Mouse (Mus musculus) left cerebral cortex, adult 11 months (tissue): ENCODE measurements at regions not wholly inside any gene's neighbourhood (a gene's known extent, or its start where the extent isn't known, plus 50 kb on each side); places are given as distances from the start of the nearest gene placed in this dataset.

ENCODE experiments used
- DNase-seq: peaks from one replicate; pipeline ENCODE4 v3.0.0; 2022; ENCODE audit warnings: low spot score

DNA sequence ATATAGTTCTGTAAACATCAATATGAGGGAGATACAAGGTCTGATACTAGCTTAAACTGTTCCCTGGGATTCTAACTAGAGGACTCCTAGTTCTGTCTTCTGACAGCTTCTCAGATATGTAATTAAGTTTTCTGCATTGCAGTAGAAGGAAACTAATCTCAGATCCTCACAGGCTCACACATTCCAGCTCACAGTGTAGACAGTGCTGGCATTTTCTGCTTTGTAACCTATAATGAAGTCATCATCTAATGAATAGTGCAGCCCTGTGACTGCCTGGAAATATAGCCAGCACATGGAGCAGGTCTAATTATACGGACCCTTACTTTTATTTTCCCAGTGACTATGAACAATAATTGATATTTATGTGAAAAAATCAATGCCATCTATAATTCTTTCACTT lies 331.2 kb upstream of the Celf2 start:
- peak; percentile 22 for DNase-seq

DNA sequence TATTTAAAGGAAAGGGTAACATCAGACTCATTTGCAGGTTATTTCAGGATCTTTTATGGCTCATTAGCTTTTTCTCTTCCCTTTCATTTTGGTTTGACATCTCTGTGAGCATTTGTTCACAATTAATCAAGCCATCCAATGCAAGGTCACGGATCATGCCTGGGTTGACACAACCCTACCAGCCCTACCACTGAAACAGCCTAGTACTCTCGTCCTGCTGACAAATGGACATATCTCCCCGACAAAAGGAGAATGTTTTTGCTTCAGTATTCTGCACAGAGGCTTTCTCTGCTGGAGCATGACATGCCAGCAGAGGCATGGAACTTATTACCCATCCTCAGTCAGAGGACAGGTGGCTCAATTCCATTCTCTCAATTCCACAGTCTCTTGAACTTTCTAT lies 328.5 kb upstream of the Celf2 start:
- no peak for DNase-seq

DNA sequence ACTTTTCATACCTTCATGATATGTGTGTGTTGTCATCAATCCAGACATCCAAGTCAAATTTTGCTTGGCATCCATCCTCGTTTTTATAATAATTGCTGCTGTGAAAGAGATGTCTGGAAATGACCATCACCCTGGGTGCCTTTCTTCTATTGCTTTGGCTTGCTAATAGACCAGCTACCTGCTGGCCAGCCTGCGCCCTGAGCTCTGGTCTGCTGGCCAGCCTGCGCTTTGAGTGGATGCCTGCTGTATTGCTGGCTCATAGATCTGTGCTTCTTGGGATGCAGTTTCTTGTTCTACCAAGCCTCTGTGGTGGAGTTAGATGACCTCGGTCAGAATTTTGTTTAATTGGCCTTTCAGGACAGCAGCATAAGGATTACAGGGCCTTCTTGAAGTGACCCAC lies 321.9 kb upstream of the Celf2 start:
- DNase-seq, result no peak

DNA sequence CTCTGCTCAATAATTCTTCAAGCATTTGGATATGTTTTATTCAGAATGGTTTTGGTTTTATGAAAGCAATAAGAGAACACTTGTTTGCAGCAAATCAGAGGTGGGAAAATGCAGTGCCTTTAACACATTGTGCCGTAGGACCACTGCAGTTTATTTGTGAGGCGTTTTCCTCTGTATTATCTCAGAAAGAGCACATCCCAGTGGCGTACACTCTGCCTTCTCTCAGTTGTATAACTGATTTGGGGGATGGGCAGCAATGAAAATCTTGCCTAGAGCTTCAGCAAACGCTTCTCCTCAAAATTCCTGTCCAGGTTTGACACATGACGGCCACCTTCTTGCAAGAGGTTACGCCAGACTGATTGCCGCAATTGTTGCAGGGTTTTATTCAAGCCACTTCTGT lies 316.9 kb upstream of the Celf2 start:
- no peak for DNase-seq

DNA sequence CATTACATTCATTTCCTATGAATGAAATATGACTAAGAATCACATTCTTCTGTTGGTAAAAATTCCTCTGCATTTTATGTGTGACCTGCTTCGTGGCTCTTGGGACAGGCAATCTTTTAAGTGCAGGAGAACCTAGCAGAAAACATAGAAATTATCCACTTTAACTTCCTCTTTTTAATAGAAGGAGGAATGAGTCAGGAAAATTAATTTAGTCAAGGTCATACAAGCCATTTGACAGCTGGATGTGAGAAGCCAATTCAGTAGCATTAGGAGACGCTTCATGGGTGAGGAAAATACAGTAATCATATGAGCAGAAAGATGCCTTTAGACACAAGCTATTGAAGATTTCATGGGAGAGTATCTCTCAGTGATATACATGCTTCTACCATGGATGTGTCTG lies 287.1 kb upstream of the Celf2 start:
- no peak for DNase-seq

DNA sequence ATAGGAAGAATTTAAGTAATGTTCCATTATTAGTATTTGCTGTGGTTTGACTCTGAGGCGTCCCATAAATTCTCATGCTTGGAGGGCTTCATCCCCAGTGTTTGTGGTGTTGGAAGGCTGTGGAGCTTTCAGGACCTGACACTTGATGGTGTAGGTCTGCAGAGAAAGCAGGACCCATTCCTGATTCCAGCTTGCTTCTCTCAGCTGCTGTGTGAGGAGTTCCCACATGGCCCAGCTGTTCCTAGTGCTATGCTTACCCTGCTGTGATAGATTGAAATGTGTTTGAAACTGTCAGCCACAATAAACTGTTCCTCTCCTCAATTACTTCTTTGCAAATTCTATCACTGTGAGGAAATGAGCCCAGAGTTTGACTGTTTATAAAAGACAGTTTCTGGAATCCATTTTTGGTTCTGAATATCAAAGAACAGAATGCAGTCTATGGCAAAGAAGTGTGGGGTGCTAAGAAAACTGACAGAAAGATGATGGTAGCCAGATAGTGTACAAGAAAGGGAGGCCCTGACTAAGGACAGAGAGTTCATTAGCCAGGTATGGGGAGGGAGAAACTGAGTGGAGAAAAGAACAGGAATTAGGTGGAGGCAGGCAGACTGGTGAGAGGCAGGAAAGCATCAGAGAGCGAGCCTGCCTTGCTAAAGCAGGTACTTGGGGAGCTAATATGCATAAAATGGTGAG lies 283.2 kb upstream of the Celf2 start:
- DNase-seq, result no peak

DNA sequence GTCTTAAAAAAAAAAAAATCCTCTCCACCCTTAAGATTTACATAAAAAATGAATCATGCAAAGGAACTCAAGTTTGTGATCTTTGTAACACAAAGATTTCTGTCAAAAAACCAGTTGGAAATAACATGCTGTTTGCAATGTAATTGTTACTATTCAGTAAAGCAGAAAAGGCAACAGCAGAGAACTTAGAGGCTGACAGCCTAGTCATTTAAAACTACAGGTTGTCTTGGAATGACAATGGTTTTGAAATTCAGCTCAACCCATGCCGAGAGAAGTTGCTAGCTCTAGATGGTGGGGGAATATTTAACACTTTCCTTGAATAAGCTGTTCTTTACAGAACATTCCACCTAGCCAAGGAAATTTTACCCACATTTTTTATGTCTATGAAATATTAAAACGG lies 269.2 kb upstream of the Celf2 start:
- no peak for DNase-seq

DNA sequence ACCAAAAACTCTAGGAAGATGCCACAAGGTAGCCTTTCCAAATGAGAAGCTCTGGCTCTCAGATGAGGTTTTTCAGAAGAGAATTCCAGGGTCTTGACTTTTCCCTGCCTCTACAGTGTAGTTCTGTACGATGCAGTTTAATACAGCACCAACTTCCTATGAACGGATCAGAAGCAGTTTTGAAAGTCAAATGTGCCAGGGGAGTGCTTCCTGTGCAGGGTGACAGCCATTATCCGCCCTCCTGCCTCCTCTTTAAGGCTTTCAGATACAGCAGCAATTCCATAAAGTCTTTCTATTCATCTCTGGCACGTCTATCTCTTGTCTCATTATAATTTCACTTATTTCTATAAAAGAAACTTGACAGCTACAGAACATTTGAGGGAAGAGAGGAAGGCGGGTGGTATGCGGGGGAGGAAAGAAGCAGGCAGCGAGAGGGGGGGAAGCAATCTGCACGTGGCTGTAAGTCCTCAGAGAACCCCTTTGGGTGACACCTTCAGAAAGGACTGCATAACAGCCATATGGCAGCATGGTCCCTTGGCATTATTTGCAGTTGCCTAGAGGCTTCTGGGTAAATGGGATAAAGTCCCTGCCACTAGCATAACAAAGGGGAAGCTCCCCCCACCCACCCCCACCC lies 224.9 kb upstream of the Celf2 start:
- DNase-seq, result peak; percentile 75

DNA sequence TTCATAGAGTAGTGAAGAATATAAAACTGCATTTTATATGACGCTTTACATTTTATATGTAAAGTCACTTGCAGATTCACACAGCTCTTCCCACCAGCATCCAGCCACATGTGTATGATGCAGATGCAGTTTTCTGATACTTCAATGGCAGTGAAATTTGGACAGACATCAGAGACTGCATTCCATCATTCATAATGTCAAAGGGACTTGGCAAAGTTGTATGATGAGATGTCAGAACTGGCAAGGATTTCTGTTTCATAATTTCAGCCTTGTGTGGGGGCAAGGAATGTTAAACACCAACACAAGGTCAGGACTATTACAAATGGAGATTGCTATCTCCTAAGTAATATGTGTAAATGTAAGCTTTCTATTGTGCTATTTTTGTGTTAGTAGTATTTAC lies 221.6 kb upstream of the Celf2 start:
- DNase-seq, result no peak

DNA sequence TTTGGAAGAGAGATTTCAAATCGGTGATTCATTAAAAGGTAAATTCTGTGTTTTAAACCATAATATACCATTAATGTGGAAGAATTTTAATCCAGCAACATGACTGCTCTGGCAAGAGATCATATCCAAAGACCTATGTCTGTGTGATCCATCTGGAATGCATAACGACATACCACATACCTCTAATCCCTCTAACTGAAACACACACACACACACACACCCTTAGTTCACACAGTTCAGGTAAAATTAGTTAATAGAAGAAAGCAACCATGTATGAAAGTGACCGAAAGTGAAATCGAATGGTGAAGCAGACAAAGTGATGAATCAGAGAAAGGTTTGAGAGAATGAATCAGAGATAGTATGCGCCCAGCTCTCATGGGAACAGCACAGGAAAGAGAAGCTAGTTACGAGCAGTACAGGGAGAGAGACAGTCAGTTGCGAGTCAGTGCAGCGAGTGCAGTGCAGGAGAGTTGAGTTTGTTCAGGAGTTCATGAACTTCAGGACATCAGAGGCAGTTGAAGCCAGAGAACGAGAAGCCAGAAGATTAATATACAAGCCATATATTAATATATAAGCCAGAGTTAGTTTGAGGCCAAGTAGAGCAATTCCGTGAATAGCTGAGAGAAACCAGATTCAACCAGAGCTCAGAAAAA lies 213.0 kb upstream of the Celf2 start:
- DNase-seq, result no peak

DNA sequence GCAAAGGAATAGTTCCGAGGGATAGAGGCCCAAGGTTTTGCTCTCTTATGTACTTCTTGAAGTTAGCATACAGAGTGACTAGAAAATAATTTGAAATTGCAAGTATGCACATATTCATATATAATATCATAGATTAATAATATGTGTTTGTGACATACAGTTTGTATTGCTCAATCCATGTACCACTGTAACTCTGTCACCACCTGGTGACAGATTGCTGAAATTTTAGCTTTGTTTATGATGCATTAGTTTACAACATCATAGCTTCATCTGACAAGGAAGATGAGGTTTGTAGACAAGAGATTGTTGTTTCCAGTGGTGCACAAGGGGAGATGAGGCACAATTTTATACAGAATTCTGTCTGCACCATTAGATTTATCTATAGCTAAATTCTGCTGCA lies 201.7 kb upstream of the Celf2 start:
- no peak for DNase-seq

DNA sequence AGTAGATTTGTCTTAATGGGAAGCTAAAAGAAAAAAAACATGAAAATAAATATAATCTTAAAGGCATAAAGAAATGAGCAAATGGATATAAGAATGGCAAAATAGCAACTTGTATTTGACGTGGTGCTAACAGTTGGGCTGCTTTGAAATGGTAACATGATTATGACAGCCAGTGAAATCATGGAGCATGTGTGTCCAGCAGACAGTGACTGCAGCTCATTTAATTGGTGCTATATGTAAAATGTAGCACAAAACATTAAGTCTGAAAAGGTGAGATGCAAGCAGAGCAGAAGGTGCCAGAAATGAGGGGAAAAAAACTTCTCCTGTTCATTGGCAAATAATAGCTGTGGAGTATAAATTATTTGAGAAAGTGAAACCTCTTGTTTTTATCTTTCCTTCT lies 201.1 kb upstream of the Celf2 start:
- DNase-seq, result no peak

DNA sequence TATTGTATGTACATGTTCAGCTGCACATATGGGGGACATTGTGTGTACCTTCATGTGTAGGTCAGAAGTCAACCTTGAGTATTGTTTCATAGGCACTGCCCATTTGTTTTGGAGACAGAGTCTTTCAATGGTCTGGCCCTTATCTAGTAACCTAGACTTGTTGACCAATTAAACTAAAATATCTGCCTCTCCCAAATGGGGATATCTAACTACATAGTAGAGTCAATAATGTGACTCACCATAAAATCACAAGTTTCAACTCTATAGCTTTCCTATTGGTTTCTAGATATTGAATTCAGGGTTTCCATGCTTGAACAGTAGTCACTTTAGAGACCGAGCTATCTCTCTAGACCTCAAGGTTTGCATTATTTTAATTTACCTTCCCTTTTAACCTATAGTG lies 174.0 kb upstream of the Celf2 start:
- DNase-seq, result no peak

DNA sequence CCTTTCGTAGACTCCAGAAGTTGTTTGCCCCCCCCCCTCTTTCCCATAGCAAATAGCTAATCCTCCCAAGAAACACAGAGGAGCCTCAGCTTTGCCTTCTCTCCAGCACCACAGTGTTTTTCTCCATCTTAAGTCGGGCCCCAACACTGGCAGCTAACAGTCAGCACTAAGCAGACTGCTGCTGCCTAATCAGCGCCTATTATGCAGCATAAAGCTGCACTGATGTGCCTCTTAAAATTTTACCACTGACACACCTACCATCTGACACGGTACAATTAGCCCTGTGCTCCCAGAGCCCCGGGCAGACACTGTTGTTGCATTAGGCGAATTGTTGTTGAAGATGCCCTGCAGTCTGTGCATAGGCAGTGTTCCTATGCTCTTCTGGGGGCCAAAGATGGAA lies 131.5 kb upstream of the Celf2 start:
- no peak for DNase-seq

DNA sequence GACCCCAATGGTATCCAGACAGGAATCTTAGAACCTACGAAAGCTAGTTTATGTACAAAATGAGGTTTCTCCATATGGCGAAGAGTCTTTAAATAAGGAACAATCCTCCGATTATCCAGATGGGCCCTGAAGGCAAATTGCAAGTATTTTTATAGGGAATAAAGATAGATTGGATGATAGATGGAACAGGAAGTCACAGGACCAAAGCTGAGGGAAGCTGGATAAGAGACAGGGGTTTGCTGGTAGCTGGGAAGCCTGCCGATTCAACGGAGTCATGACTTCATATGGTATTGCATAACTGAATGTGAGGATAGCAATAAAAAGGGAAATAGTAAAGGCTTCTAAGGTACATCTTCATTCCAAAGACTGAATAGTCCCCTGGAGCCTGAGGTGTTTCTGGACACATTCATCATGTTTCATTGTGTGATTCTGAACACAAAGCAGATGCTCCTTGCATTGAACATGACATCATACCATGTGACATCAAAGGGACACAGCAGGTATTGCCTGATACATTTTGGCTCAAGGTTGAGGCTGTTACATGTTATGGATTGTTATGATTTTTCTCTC lies 113.4 kb upstream of the Celf2 start:
- no peak for DNase-seq

DNA sequence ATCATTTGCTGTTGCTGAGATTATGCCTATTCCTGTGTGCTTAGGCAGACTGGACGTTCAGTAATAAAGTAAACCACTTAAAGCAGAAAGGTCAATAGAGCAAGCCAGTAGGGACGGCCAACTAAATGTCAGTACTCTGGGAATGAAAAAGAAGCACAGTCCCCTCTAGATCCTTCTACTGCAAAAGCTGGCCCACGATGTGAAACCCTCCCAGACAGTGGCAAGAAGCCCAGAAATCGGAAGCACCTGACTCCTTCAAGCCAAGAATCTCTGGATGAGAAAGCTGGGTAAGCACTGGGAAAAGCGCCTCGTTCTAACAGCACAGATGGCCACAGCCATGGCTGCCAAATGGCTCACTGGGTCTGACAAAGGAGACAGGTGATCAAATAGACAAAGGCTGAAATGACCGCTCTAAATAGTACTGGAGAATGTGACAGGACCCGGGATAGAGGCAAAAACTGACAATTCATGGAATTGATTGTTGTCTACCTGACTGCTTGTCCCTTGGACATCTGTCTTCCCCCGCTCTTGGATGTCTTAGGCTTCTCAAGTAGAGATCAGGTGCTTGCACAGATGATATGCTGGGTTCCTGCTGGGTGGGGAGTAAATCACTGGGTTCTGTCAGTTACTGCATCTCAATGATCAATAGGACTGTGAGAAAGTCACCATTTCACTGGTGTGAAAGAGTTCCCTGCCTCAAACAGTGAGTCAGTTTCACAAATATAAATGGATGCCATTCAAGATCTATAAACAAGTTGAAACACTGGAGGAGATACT lies 110.7 kb upstream of the Celf2 start:
- DNase-seq, result peak; percentile 63

DNA sequence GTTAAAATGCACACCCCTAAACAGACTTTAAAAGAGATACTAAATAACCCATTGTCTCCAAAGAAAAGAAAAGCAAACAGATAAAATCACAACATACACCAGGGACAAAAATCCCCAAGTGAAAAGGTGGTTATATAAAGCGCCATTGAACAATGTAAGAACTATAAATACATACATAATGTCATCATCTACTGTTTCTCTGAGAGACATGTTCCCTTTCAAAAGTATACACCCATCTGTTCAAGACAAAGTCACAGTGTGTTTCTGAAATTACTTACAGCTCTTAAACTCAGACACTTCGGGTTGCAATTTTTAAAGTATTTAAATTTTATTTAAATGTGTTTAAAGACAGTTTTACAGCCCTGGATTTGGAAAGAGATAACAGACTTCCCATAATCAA lies 68.8 kb upstream of the Celf2 start:
- peak; percentile 50 for DNase-seq
